Mouse (Mus musculus): Measurements from ENCODE around the gene 4933427D14Rik.

- TF ChIP-seq CTCF (IDR thresholded peaks at IDR 0.05; ENCODE audit: control insufficient read depth, insufficient read depth, insufficient replicate concordance, low read depth, low read length) (no peak), POLR2A (IDR thresholded peaks at IDR 0.05; ENCODE audit: control insufficient read depth, low read depth, low read length) (no peak)
Measured at GRCm38 (mm10) chr11:72207834-72208377, 647 bp upstream of the 4933427D14Rik start.

All from testis, adult 2 months (tissue).